Mouse (Mus musculus) cerebellum, postnatal 4 days (tissue): ENCODE measurements around the gene Tmem185b.
A peak's percentile ranks its signal among the peaks of the same experiment; 100 is the strongest.

Experiments
- DNase-seq, 2 experiments: peaks; one replicate each; pipeline ENCODE4 v3.0.0; 2022; ENCODE audit warnings: low spot score in 2 of 2, mixed read lengths in 1 of 2

Gene Tmem185b

DNA sequence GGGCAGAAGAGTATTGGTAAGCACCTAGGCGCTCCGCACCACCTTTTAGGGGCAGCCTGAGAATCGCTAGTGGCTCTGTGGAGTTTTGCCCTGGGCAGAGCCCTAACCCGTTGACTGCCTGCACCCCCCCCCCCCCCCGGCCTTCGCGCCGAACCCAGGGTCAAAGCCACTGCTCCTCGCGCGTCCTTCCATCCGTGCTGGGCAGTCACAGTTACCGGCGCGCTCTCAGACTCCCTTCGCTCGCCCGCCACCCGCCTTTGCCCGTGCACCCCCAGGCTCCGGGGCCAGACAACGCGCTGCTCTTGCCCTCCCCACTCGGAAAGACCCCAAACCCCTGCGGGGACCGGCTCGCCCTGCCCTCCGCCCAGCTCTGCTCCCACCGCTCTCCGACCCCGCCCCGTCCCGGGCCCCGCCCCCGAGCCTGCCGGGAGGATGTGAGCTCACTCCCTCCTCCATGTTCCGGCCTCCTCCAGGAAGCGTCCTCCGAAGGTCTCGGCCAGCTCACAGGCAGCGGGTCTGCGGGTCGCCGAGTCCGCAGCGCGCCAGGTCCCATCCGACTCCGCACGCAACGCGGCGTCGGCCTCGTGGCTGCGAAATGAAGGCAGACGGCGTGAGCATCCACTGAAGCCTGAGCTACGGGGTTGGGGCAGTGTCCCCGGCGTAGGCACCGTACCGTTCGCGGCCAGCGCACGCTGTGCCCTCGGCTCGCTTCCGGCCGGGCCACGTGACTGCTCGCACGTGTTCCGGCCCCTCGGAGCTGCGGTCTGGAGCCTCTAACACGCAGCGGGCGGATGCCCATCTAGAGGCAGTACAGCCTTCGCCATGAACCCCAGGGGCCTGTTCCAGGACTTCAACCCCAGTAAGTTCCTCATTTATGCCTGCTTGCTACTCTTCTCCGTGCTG is at the start of gene Tmem185b:
Gene Tmem185b, plus strand, starts transcription at position 472 of the 903 bp plus-strand sequence.
- DNase-seq, result peak; percentile 79 to 91

DNA sequence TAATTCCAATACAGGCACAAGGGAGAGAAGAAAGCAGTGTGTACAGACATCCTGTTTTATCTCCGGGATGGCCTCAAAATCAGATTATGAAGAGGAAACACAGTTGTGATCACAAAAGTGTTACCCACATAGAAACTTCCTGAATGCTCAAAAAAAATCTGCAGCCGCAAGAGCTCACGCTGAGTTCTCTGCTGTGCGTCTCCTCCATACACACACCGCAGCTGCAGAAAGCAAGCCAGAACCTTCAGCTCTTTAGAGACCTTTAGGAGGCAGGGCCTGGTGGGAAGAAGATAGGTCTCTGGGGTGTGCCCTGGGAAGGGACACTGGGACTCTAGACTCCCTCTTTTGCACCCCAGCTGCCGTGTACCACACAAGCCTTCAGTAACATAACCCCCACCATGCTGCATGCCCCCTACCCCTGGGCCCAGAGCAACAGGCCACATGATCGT is 49.0 kb upstream of the Tmem185b start:
- DNase-seq, result no peak

DNA sequence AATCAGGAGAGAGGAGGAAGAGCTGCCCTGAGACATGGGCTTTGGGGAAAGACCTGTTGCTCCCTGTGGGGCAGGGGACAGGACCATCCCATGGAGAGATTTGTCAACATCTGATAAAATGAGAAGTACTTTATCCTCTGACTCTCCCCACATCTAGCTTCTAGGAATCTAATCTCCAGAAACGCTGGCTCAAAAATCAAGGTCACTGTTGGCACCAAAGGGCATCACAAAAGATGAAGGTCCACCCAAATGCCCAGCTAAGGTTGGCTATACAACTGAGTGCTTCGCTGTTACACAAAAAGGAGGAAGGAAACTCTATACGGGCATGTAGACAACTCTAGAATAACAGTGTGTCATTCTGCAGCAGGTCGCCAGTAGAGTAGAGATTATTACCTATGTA is 46.3 kb upstream of the Tmem185b start:
- DNase-seq, result no peak

DNA sequence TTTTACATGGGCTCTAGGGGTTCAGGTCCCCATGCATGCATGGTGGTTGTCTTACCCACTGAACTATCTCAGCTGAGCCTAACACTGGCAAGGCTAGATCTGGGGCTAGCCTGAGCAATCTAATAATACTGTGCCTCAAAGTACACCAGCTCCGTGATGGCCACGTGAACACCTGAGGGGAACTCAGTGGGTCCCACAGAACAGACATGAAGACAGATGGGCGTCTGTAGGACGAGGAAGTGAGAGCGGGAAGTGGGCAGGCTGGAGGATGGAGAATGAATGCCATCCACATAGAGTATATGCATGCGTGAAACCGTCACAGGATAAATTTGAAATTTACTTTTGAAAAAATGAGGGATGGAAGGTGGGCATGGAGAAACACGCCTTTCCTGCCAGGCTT is 45.3 kb upstream of the Tmem185b start:
- DNase-seq, result no peak

DNA sequence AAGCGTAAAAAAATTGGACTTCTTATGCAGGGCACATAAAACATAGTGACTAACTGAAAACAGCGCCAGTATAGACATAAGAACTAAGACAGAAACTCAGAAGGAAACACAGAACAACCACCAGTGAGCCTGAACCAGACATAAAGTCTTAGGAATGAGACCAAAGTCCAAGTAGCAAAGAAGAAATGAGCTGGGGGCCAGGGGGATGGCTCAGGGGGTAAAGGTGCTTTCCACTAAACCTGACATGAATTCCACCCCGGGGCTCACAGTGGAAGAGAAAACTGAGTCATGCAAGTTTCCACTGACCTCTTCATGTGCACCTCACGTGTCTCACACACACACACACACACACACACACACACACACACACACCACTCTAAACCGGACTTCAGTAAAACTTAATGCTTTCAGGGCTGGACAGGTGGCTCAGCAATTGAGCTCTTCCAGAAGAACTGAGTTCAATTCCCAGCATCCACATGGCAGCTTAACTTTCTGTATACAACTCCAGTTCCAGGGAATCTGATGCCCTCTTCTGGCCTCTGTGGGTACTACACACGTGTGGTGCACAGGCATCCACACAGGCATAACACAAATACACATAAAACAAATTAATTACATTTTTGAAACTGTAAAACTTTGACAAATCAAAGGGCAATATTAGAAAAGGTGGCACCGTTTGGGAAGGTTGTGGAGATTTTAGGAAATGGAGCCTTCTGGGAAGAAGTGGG is 44.6 kb upstream of the Tmem185b start:
- DNase-seq, result no peak

DNA sequence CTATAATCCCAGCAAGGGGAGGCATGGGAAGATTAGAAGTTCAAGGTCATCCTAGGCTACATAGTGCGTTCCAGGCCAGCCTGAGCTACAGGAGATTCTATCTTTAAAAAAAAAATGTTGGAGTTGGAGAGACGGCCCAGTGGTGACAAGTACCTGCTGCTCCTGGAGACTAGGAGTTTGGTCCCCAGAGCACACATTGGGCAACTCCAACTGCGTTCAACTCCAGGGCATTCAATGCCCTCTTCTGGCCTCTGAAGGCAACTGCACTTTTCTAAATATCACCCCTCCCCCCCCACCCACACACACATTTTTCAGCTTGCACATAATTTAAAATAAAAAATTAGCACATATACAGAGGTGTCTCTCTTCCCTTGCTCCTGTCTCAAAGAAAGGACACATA is 43.1 kb upstream of the Tmem185b start:
- no peak for DNase-seq

DNA sequence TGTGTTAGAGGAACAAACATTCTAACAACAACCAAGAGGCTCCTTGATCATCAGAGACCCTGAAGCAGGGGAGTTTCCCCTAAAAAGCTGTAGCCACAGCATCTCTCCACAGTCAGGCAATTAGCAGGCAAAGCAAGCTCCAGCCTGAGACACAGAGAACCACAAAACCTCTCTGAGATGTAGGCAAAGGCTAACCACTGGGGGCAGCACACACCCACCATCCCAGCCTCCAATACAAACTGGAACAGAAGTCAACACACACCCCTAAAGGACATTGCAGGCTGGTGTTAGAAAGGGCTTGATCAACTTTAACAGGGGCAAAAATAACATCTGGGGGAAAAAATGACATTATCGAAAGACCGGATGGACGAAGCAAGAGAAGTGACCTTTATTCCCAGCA is 41.5 kb upstream of the Tmem185b start:
- DNase-seq, result peak in 1 of 2 experiments; percentile 34

DNA sequence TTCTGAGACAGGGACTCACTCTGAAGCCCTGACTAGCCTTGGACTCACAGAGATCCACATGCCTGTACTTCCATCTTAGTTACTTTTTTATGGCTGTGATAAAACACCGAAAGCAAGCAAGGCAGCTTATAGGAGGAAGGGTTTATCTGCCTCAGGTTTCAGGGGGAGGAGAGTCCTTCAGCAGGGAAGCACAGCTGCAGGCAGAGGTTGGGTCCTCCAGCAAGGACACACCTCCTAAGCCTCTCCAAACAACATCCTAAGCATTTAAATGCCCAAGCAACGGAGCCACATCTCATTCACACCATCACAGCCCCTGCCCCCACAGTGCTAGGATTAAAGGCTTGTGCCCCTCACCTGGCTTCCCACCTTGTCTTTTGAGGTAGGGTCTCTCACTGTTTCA is 40.1 kb upstream of the Tmem185b start:
- DNase-seq, result no peak

DNA sequence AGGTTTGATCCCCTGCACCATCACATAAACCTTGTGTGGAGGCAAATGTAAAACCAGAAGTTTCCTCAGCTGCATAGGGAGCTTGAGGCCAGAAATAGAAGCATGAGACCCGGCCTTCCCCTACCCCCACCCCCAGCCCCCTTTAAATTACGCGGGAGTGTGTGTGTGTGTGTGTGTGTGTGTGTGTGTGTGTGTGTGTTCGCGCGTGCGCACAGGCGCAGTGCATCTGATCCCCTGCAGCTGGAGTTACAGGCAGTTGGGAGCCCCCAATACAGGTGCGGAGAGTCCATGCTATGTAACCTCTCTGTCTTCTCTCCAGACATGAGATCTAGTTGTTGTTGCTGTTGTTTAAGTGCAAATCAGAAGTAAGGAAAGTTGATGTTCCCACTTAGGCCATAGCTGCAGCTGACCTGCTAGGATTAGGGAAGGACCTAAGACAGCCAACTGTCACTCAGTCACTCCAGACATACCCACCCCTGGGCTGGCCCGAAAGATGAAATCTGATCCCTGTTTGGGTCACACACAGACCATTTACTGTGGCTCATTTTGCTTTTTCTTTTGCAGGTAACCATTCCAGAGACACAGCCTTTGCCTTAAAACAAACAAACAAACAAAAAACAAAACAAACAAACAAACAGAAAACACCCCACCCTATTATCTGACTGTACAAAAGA is 37.9 kb upstream of the Tmem185b start:
- no peak for DNase-seq

DNA sequence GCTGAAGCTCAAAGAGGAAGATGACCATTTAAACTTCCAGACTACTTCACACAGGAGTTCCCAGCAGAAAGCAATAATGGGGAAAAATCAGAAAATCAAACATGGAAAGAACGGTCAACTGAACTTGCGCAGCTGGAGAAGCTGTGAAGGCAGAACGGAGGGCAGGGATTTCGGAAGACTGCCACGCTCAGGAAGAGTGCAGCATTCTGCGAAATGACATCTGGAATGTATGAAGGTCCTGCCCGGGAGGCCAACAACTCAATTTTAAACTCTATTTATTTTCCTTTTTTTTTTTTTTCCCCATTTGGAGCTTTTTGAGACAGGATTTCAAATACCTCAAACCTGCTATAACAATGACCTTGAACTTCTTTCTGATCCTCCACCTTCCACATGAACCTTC is 35.2 kb upstream of the Tmem185b start:
- no peak for DNase-seq

DNA sequence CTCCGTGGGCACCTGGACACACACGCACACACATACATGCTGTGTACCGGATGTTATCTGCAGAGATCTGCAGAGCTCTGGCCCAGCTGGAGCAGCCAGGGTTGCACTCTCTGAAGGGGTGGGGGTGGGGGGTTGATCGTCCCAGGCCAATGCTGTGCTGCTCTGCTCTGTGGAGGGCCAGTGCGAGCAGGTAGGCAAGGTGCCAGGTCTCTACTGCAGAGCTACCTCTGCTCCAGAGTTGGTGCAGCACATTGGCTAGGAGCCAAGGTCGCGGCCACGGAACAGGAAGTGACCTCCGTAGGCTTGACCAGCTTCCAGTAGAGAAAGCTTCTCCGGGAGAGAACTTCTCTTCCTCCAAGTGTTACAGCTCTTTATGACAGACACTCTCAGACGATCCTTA is 33.9 kb upstream of the Tmem185b start:
- DNase-seq, result no peak

DNA sequence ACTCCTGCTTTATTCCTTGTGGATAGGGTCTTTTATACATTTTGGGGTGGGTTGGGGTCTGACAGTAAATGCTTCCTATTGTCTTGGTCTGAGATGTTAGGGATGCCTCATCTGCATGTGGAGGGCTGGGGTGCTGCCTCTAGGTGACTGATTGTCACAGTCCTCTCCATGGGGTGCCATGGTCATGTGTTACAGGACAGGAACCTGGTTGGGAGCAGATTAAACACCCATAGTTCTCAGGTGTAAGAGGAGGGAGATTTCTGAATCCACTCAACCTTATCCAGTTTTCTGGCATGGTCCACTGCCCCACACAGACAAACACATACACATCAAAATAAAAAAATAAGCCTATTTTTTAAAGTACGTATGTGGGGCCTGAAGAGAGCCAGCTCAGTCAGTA is 33.5 kb upstream of the Tmem185b start:
- DNase-seq, result no peak

DNA sequence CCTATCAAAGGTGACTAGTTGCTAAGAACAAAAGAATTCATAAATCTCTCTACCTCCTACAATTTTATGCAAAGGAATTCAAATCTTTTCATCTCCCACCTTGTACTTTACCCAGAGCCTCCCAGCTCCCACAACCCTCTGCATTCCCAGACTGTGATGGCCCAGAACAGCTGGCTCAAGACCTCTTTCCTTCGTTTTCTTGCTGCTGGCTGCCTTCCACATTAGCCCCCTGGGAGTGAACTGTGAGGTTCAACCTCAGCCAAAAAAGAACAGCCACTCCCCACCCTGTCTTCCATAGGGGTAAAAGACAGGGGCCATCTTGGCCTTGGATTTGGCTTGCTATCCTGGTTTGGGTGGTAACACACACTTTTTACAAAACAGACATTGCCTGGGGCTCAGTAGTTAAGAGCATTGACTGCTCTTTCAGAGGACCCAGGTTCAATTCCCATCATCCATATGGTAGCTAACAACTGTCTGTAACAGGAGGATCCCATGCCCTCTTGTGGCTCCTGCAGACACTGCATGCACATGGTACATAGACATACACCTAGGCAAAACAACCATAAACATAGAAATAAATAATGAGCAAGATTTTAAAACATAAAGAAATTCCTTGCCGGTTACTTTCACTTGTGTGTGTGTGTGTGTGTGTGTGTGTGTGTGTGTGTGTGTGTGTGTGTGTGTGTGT is 31.8 kb upstream of the Tmem185b start:
- DNase-seq, result no peak

DNA sequence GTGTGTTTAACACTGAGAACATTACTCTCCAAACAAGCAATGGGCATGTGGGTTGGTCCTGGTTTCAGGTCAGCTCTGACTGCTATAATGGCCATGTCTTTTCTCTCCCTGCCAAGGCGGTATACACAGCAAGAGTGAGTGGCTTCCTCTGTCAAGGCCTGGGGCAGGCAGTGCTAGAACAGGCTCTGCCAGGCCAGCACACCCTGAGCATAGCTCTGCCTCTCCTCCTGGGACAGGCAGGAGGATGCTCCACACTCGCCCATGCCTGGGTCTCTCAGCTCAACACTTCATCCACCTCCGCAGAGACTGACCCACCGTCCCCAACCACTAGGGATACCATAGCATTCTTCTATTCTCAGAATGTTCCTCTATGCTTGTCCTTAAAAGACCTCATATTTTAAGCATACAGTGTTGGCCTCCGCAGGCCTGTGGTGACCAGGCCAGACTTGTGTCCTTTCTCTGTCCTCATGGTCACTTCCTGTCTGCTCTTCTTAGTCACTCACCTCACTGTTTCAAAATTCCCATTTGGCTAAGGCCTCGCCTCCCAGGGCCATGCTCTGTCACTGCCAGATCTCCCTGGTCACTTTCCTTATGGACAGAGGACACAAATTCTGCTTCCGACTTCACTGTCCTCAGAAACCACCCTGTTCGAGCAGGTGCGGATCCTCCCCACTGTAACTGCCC is 31.1 kb upstream of the Tmem185b start:
- no peak for DNase-seq

DNA sequence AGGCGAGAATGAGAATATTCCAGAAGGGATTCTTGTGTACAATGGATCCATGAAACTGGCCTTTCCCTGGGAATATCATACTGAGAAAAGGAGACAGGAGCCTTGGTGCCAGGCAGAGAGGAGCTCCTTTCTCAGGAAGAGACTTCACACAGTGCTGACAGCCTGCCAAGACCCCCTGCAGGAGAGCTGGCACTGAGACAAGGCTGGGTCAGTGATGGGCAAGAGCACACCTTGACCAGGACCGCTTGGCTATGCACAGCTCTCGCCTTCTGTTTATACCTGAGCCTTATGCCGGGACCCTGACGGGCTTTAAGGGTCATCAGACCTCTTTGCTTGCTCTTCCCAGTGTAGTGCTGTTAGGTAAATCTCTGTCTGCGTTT is 30.6 kb upstream of the Tmem185b start:
- DNase-seq, result peak in 1 of 2 experiments; percentile 45

DNA sequence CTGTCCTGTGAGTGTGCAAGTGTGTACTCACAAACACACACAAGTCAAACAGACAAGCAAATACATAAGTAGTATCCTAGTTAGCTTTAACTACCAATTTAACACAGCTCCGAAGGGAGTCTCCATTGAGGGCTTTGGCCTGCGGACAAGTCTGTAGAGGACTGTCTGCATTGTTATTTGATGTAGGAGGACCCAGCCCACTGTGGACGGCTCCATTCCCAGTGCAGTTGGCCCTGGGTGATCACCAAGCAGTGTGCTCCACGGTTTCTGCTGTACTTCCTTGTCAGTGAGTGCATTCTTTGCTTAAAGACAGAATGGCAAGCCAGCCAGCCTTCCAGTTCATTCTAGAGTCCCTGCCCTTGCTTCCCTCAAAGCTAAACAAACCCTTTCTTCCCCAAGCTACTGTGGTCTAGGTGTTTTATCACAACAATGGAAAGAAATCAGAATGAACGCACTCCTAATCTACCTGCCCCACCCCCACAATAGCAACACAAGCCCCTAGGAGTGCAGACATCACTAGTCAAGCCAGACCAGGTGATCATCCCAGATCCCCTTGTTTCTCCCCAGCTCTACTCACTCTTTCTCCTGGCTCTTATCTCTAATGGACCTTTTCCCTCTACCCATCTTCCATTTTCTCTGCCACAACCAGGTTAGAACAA is 28.5 kb upstream of the Tmem185b start:
- DNase-seq, result no peak

DNA sequence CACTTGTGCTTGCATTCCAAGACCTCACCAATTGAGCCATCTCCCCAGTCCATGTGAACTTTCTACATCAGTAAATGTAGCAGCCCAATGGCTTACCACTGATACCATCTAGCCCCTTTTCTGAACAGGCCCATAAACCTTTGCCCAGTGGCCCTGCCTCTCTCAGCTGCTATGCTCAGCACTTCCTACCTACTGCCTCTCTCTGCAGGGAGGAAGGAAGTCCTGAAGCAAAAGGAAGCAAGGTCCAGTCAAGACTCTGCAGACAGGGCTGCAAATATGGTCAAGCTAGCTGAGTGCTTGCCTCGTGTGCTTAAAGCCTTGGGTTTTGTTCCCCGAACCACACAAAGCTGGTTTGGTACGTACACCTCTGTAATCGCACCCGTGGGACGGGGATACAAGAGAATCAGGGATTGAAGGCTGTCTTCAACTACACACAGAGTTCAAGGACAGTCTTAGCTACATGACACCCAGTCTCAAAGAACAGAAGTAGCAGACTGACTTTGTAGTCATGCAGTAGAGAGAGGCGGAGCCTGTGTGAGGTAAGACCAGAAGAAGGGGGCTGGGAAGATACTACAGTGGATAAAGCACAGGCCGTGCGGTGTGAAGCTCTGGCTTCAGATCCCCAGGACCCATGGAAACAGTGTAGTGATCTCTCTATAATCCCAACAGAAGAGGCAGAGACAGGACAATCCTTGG is 27.3 kb upstream of the Tmem185b start:
- DNase-seq, result no peak

DNA sequence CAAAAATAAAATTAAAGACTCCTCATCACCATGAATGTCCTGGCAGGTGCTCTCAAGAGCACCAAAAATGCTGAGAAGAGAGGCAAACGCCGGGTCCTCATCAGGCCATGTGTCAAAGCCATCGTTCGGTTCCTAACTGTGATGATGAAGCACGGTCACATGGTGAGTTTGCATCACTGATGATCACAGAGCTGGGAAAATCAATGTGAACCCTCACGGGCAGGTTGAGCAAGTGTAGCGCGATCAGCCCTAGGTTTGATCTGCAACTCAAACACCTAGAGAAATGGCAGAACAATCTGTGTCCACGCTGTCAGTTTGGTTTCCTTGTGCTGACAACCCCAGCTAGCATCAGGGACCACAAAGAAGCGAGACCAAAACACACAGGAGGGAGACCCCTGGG is 26.5 kb upstream of the Tmem185b start:
- no peak for DNase-seq

DNA sequence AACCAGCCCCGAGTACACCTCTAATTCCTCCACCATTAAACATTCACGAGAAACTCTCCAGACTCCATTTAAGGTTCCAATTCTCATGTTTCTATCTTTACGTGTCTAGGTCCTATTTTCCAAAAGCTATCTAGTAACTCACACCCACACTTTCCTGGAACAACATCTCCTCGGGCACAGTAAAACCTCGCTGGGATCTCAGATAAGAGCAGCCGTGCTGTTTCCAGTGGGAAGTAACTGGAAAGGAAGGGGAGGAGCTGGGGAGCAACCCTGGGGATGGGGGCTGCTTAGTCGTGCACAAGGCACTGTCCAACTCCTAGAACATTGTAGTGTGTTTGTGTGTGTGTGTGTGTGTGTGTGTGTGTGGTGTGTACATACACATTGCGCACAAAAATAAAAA is 24.1 kb upstream of the Tmem185b start:
- DNase-seq, result no peak

DNA sequence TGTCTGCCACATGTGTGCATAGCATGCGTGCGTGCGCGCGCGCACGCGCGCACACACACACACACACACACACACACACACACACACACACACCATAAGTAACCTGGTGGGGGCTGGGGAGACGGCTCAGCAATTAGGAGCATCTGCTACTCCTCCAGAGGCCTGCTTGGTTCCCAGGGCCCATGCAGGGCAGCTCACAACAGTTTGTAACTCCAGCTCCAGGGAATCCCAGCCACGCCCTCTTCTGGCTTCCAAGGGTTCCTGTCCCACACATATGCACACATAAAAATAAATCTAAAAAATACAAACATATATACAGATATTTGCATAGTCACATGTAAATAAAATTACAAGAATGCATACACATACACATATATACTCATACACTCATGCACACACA is 23.2 kb upstream of the Tmem185b start:
- no peak for DNase-seq
